In genomic region chr15:59733031-59733810, GRCm38 (mm10) we compare ENCODE assay signal across 28 mouse cellular contexts.
DNase-seq lines count a peak whose midpoint lies in the region; ATAC-seq and TF ChIP-seq lines count a peak whose summit lies in the region.
"Had no signal": no experiment of that assay in that cellular context is flagged by ENCODE, and none has a peak within 500 bp of the region (broad histone marks: within the 10 kb centered on the region; RNA-seq: fewer than 3 reads in every experiment).

No protein-coding gene starts in this region.

- no peaks in the 10 kb centered on the region for H3K36me3 ChIP-seq in kidney, embryonic 15.5 days
- no peaks in the 10 kb centered on the region for H3K36me3 ChIP-seq in CH12.LX (replicated peaks in 1 of 2; ENCODE audit: control insufficient read depth in 1 of 2, insufficient read depth in 1 of 2, low read length in 1 of 2)
- H3K36me3 ChIP-seq: embryonic facial prominence, embryonic 10.5 days; embryonic facial prominence, embryonic 13.5 days; forebrain, embryonic 12.5 days; forebrain, embryonic 15.5 days; G1E; heart, embryonic 12.5 days; heart, embryonic 15.5 days had no signal

- no peak overlapping the region for H3K9ac ChIP-seq in kidney, embryonic 15.5 days
- H3K9ac ChIP-seq in CH12.LX (ENCODE audit: insufficient read depth, low read depth) = no peak overlapping the region
- H3K9ac ChIP-seq: embryonic facial prominence, embryonic 13.5 days; forebrain, embryonic 12.5 days; forebrain, embryonic 15.5 days; heart, embryonic 12.5 days; heart, embryonic 15.5 days; hindbrain, embryonic 14.5 days had no signal

- peaks cover 5% of the 10 kb centered on the region; the same call in 1 of the 2 replicates for H3K4me1 ChIP-seq in kidney, embryonic 15.5 days
- peaks cover 24 to 59% of the 10 kb centered on the region in 2 experiments for H3K4me1 ChIP-seq in CH12.LX (ENCODE audit: control insufficient read depth in 1 of 2, insufficient read depth in 2 of 2)
- H3K4me1 ChIP-seq: embryonic facial prominence, embryonic 13.5 days; forebrain, embryonic 12.5 days; forebrain, embryonic 15.5 days; heart, embryonic 12.5 days; heart, embryonic 15.5 days had no signal

- no peak for ATAC-seq in kidney, embryonic 15.5 days (replicated peaks; ENCODE audit: low FRiP score)
- ATAC-seq: forebrain, embryonic 15.5 days; hindbrain, postnatal 0 days had no signal

- H3K79me2 ChIP-seq in CH12.LX (replicated peaks; ENCODE audit: control insufficient read depth, extremely low read depth, insufficient read depth, poor library complexity, severe bottlenecking) = no peaks in the 10 kb centered on the region

- TF ChIP-seq POLR2A in CH12.LX (IDR thresholded peaks at IDR 0.05; ENCODE audit: low read depth, low read length) = no peak

- no peaks in the 10 kb centered on the region for H3K9me3 ChIP-seq in kidney, embryonic 15.5 days (replicated peaks)
- H3K9me3 ChIP-seq in CH12.LX (replicated peaks; ENCODE audit: low read length) = peaks cover 6% of the 10 kb centered on the region
- H3K9me3 ChIP-seq: embryonic facial prominence, embryonic 10.5 days; embryonic facial prominence, embryonic 13.5 days; forebrain, embryonic 12.5 days; forebrain, embryonic 15.5 days; G1E; heart, embryonic 12.5 days; heart, embryonic 15.5 days had no signal

- no peak overlapping the region for H3K4me2 ChIP-seq in kidney, embryonic 15.5 days
- no peak overlapping the region for H3K4me2 ChIP-seq in CH12.LX (ENCODE audit: insufficient read depth, low read depth, poor library complexity, severe bottlenecking)
- H3K4me2 ChIP-seq: embryonic facial prominence, embryonic 13.5 days; forebrain, embryonic 12.5 days; forebrain, embryonic 15.5 days; heart, embryonic 12.5 days; heart, embryonic 15.5 days; hindbrain, embryonic 14.5 days had no signal

- peak; percentile 40 for DNase-seq in kidney, adult 11 months
- DNase-seq in kidney, adult 9 months = peak; percentile 66
- no peak for DNase-seq in kidney, postnatal 10 days
- peak; percentile 53 for DNase-seq in 3134 (ENCODE audit: extremely low read depth, insufficient read length, low spot score)
- DNase-seq in CH12.LX (ENCODE audit: extremely low read depth) = no peak
- DNase-seq in thymus, postnatal 10 days (ENCODE audit: low spot score in 2 of 2) = no peak
- DNase-seq in lung, adult 18-20 months = no peak
- DNase-seq: adrenal gland, postnatal 10 days; cerebellum, adult 11-12 months; cerebellum, adult 8-10 months; cerebellum, postnatal 10 days; cerebellum, postnatal 36 days; embryo, embryonic 11 days; gastrocnemius, postnatal 25 days; heart, adult 18-20 months; heart, postnatal 10 days; heart, postnatal 36 days had no signal

- TF ChIP-seq RAD21 in CH12.LX (IDR thresholded peaks at IDR 0.05; ENCODE audit: low read depth, low read length) = no peak

- 71% methylated on average over 12 of the region's 12 CpGs for WGBS in kidney, embryonic 15.5 days

- no peak overlapping the region for H3K4me3 ChIP-seq in kidney, embryonic 15.5 days (replicated peaks)
- no peak overlapping the region for H3K4me3 ChIP-seq in CH12.LX (replicated peaks in 1 of 3; ENCODE audit: low read depth in 2 of 3, low read length in 2 of 3, poor library complexity in 1 of 3)
- H3K4me3 ChIP-seq: embryonic facial prominence, embryonic 10.5 days; embryonic facial prominence, embryonic 13.5 days; erythroblast, embryonic 14.5 days; forebrain, embryonic 12.5 days; forebrain, embryonic 15.5 days; heart, embryonic 12.5 days; heart, embryonic 15.5 days had no signal

- TF ChIP-seq CTCF in CH12.LX (conservative IDR thresholded peaks at IDR 0.05 in 1 of 2, IDR thresholded peaks at IDR 0.05 in 1 of 2; ENCODE audit: low read depth in 2 of 2, low read length in 2 of 2) = no peak

- H3K27ac ChIP-seq in kidney, embryonic 15.5 days = no peak overlapping the region
- H3K27ac ChIP-seq in CH12.LX (ENCODE audit: insufficient read depth, low read depth) = no peak overlapping the region
- H3K27ac ChIP-seq: embryonic facial prominence, embryonic 10.5 days; embryonic facial prominence, embryonic 13.5 days; forebrain, embryonic 12.5 days; forebrain, embryonic 15.5 days; heart, embryonic 15.5 days; hindbrain, embryonic 14.5 days; hindbrain, postnatal 0 days had no signal

- dilution Hi-C loops in CH12.LX (cut with MboI; ENCODE audit: extremely low pct_ligation_motif_present, extremely low pct_unique_long_range_greater_than_20kb, low sequenced_read_pairs) = no loop called here

- in situ Hi-C loops in CH12.LX (cut with MboI; ENCODE audit: low pct_ligation_motif_present, low pct_unique_long_range_greater_than_20kb, low sequenced_read_pairs) = no loop called here

- no peak for TF ChIP-seq EP300 in CH12.LX (IDR thresholded peaks at IDR 0.05; ENCODE audit: low read length)

- no peaks in the 10 kb centered on the region for H3K27me3 ChIP-seq in kidney, embryonic 15.5 days
- no peaks in the 10 kb centered on the region for H3K27me3 ChIP-seq in CH12.LX (replicated peaks)
- H3K27me3 ChIP-seq: embryonic facial prominence, embryonic 13.5 days; forebrain, embryonic 12.5 days; forebrain, embryonic 15.5 days; heart, embryonic 12.5 days; heart, embryonic 15.5 days had no signal

TF ChIP-seq in CH12.LX, 34 proteins besides CTCF, POLR2A, EP300 and RAD21:
- TF ChIP-seq BHLHE40 (IDR thresholded peaks at IDR 0.05; ENCODE audit: low read depth, low read length) (peak; percentile 61), SMC3 (IDR thresholded peaks at IDR 0.05; ENCODE audit: low read depth, low read length) (no peak)

Comparison
In these comparisons a context has a peak if more than half of its experiments do, and no peak if none do; other contexts are left out.
1. DNase-seq: peak in kidney, adult 11 months (single experiment), kidney, adult 9 months (single experiment) and 3134 (single experiment); none in kidney, postnatal 10 days (single experiment), CH12.LX (single experiment), thymus, postnatal 10 days (0 of 2) and lung, adult 18-20 months (0 of 2).